Mouse (Mus musculus) liver, adult 2 months (tissue): ENCODE results near the gene Kctd7.

Experiments used
- CTCF ChIP-seq: fragments of 200-500 bp; IDR thresholded peaks from 2 replicates; pipeline ENCODE4 v1.5.1; 2011; ENCODE audit warnings: low read depth, low read length, control low read depth
- POLR2A ChIP-seq: fragments of 200-500 bp; IDR thresholded peaks from 2 replicates; pipeline ENCODE4 v1.6.1; 2011; ENCODE audit warnings: low read length, control low read depth; ENCODE audit not compliant: insufficient read depth; ENCODE audit errors: extremely low read depth

GRCm38 (mm10) chr5:130203948-130204347 is 59.3 kb downstream of the Kctd7 start:
- TF ChIP-seq CTCF (no peak), POLR2A (no peak)
